Mouse (Mus musculus) liver, postnatal 0 days (tissue): Measurements from ENCODE around the gene Stk39.

Experiments
- CTCF ChIP-seq: sonication (generic); IDR thresholded peaks from 2 replicates; pipeline ENCODE4 v1.5.1; 2016; ENCODE audit warnings: antibody characterized with exemption, low read depth
- EP300 ChIP-seq: IDR thresholded peaks from 2 replicates; pipeline ENCODE4 v1.6.1; 2016; ENCODE audit warnings: antibody characterized with exemption, low read depth, mild to moderate bottlenecking

GRCm38 (mm10) chr2:68243879-68244553 is 228.1 kb downstream of the Stk39 start:
- TF ChIP-seq CTCF (no peak), EP300 (no peak)
